Mouse (Mus musculus): ENCODE data around the gene Foxc1. TPM values are rescaled to one million over a fixed set of nuclear protein-coding genes. Genes with fewer than 3 reads are reported as not detected.

Gene Foxc1
- polyA plus RNA-seq (2012; rRNA removed), result 3.7 and 5.2 TPM in 2 replicates

DNA sequence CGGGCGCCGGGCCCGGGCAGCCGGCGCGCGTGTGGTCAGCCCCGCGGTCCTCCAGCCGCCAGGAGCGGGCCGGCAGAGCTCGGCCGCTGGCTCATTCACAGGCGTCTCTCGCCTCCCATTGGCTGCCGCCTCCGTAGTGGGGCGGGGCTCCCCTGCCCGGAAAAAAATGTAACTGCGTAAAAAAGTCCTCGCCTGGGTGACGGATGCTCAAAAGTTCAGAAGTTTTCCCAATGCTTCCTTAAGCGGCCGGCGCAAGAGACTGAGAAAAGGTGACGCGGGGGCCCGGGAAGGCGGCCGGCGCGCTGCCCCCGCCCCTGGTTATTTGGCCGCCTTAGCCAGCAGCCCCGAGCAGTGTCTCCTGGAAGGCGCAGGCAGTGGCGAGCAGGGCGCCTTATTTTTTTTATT lies at the start of gene Foxc1:
Gene Foxc1, plus strand, starts transcription at position 206 of the 405 bp plus-strand sequence.
- DNase-seq, result peak; percentile 95
- no peak for TF ChIP-seq POLR2A (IDR thresholded peaks at IDR 0.05; ENCODE audit: low read depth, low read length)
- no peak for TF ChIP-seq CTCF (conservative IDR thresholded peaks at IDR 0.05; ENCODE audit: insufficient read depth, insufficient read length, low read depth, low read length)
- Histone ChIP-seq H3K27ac (ENCODE audit: insufficient read depth, low read depth, low read length) (peak within 1 kb of the TSS; percentile 65), H3K4me1 (ENCODE audit: control insufficient read depth, insufficient read depth, low read length) (no peaks in the 10 kb centered on the region), H3K4me3 (ENCODE audit: insufficient read depth, low read depth, low read length) (peak within 1 kb of the TSS; percentile 75), H3K36me3 (ENCODE audit: control insufficient read depth, insufficient read depth, low read length) (no peaks in the 10 kb centered on the region), H3K27me3 (replicated peaks; ENCODE audit: control insufficient read depth, insufficient read depth, low read length) (peaks cover 5% of the 10 kb centered on the region; the same call in 1 of the 2 replicates)
- WGBS, result under 1% methylated on average over 39 of the region's 40 CpGs

DNA sequence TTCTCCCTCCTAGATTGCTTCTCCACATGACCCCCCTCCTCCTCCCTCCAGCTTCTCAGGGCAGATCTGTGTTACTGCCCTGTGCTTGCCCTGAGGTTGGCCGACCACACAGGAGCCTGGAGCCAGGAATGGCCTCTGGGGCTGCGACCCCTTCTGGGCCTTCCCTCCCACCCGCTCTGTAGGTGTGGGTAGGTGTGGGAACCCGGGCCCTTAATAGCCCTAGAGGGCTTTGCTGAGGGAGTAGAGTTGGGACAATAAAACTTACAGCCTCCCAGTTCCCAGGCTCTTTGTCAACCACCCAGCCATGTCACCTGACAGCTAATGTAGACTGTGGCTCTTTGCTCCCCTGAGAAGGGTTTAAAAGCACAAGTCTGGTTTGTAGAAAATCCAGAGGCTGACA lies 46.0 kb upstream of the Foxc1 start:
- no peak overlapping the region for H3K27ac ChIP-seq (ENCODE audit: insufficient read depth, low read depth, low read length)
- H3K4me3 ChIP-seq (ENCODE audit: insufficient read depth, low read depth, low read length), result no peak overlapping the region
- TF ChIP-seq CTCF (conservative IDR thresholded peaks at IDR 0.05; ENCODE audit: insufficient read depth, insufficient read length, low read depth, low read length), result no peak
- no peak for TF ChIP-seq POLR2A (IDR thresholded peaks at IDR 0.05; ENCODE audit: low read depth, low read length)
- H3K36me3 ChIP-seq (ENCODE audit: control insufficient read depth, insufficient read depth, low read length), result no peaks in the 10 kb centered on the region
- DNase-seq, result no peak
- WGBS, result 19% methylated on average over 4 of the region's 4 CpGs
- no peaks in the 10 kb centered on the region for H3K4me1 ChIP-seq (ENCODE audit: control insufficient read depth, insufficient read depth, low read length)
- no peaks in the 10 kb centered on the region for H3K27me3 ChIP-seq (replicated peaks; ENCODE audit: control insufficient read depth, insufficient read depth, low read length)

DNA sequence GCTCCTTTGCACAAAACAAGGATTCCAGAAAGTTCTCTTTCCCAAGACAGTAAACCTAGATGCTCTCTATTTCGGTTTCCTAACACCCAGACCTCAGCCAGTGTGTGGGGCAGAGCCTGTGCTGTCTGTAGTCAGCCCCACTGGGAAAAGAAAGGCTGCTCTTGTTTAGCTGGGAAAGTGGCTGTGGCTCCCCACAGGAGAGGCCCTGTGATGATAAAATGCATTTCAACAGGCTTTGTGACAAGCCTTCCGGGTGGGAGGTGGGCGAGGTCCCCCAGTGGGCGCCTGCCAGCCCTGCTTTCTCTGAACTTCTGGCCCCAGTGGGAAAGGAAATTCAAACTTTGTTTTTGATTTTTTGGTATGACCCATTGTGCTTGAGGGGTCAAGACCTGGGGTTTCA lies 45.4 kb upstream of the Foxc1 start:
- no peak overlapping the region for H3K27ac ChIP-seq (ENCODE audit: insufficient read depth, low read depth, low read length)
- no peak for DNase-seq
- H3K4me3 ChIP-seq (ENCODE audit: insufficient read depth, low read depth, low read length), result no peak overlapping the region
- WGBS, result 58% methylated on average over 4 of the region's 4 CpGs
- H3K4me1 ChIP-seq (ENCODE audit: control insufficient read depth, insufficient read depth, low read length), result no peaks in the 10 kb centered on the region
- H3K27me3 ChIP-seq (replicated peaks; ENCODE audit: control insufficient read depth, insufficient read depth, low read length), result no peaks in the 10 kb centered on the region
- TF ChIP-seq CTCF (conservative IDR thresholded peaks at IDR 0.05; ENCODE audit: insufficient read depth, insufficient read length, low read depth, low read length), result no peak
- TF ChIP-seq POLR2A (IDR thresholded peaks at IDR 0.05; ENCODE audit: low read depth, low read length), result no peak
- H3K36me3 ChIP-seq (ENCODE audit: control insufficient read depth, insufficient read depth, low read length), result no peaks in the 10 kb centered on the region

DNA sequence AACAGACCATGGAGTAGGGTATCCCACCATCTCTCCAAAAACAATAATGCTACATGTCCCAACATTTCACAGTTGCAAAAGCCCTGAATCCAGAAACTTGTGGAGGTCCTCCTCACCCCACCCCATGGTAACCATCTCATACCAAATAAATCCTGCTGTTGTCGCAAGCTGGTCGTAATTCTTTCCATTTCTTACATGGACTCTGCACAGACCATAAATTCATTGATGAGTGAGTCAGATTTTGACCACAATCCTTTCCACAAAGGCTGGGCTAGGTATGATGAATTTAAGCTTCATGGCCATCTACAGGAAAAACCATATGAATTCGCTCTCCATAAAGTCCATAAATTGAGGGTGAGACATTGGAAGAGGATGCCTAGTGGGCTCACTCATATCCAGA lies 42.0 kb upstream of the Foxc1 start:
- no peak for DNase-seq
- no peak overlapping the region for H3K27ac ChIP-seq (ENCODE audit: insufficient read depth, low read depth, low read length)
- H3K27me3 ChIP-seq (replicated peaks; ENCODE audit: control insufficient read depth, insufficient read depth, low read length), result peaks cover 1% of the 10 kb centered on the region; the same call in 1 of the 2 replicates
- no peaks in the 10 kb centered on the region for H3K36me3 ChIP-seq (ENCODE audit: control insufficient read depth, insufficient read depth, low read length)
- no peaks in the 10 kb centered on the region for H3K4me1 ChIP-seq (ENCODE audit: control insufficient read depth, insufficient read depth, low read length)
- TF ChIP-seq POLR2A (IDR thresholded peaks at IDR 0.05; ENCODE audit: low read depth, low read length), result no peak
- TF ChIP-seq CTCF (conservative IDR thresholded peaks at IDR 0.05; ENCODE audit: insufficient read depth, insufficient read length, low read depth, low read length), result no peak
- no peak overlapping the region for H3K4me3 ChIP-seq (ENCODE audit: insufficient read depth, low read depth, low read length)
- WGBS, result 72% methylated on average over 3 of the region's 3 CpGs

DNA sequence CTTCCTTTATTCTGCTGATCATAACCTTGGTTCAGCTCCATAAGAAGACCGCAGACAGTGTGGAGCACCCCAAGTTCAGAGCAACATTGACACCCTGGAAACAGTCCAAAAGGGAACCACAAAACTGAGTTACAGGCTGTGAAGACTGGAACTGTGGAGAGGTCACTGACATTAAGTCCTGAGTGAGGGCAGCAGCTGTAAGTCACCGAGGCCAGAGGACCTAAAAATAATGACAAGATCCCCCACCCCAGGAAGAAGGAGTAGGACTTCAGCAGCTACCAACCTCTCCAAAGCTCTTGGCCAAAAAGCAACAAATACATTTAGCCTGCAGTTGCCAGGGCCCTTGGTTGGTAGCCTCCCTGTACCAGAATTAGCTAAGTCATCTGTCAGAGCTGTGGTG lies 40.9 kb upstream of the Foxc1 start:
- TF ChIP-seq CTCF (conservative IDR thresholded peaks at IDR 0.05; ENCODE audit: insufficient read depth, insufficient read length, low read depth, low read length) (no peak), POLR2A (IDR thresholded peaks at IDR 0.05; ENCODE audit: low read depth, low read length) (no peak)
- no peak for DNase-seq
- no peak overlapping the region for H3K27ac ChIP-seq (ENCODE audit: insufficient read depth, low read depth, low read length)
- H3K36me3 ChIP-seq (ENCODE audit: control insufficient read depth, insufficient read depth, low read length), result no peaks in the 10 kb centered on the region
- H3K27me3 ChIP-seq (replicated peaks; ENCODE audit: control insufficient read depth, insufficient read depth, low read length), result peaks cover 1% of the 10 kb centered on the region; the same call in 1 of the 2 replicates
- WGBS, result 63% methylated on average over 2 of the region's 2 CpGs
- H3K4me3 ChIP-seq (ENCODE audit: insufficient read depth, low read depth, low read length), result no peak overlapping the region
- H3K4me1 ChIP-seq (ENCODE audit: control insufficient read depth, insufficient read depth, low read length), result no peaks in the 10 kb centered on the region

DNA sequence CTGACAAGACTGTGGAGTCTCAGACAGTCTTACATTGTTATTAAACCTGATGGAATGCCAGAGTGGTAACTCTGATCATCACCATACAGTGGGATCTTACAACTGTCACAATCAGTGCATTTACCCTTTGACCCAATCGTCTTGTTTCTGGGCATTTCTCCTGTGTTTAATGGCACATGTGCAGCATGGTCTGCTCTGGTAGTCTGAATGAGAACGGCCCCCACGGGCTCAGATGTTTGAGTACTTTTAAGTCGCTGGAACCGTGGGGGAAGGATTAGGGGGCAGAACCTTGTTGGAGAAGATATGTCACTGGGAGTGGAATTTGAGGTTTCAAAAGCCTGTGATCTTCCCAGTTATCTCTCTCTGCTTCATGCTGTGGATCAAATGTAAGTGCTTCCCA lies 33.6 kb upstream of the Foxc1 start:
- Histone ChIP-seq H3K36me3 (ENCODE audit: control insufficient read depth, insufficient read depth, low read length) (no peaks in the 10 kb centered on the region), H3K4me1 (ENCODE audit: control insufficient read depth, insufficient read depth, low read length) (no peaks in the 10 kb centered on the region), H3K27me3 (replicated peaks; ENCODE audit: control insufficient read depth, insufficient read depth, low read length) (peaks cover 1% of the 10 kb centered on the region; the same call in 1 of the 2 replicates), H3K27ac (ENCODE audit: insufficient read depth, low read depth, low read length) (no peak overlapping the region), H3K4me3 (ENCODE audit: insufficient read depth, low read depth, low read length) (no peak overlapping the region)
- WGBS, result 63% methylated on average over 5 of the region's 5 CpGs
- DNase-seq, result no peak
- TF ChIP-seq CTCF (conservative IDR thresholded peaks at IDR 0.05; ENCODE audit: insufficient read depth, insufficient read length, low read depth, low read length) (no peak), POLR2A (IDR thresholded peaks at IDR 0.05; ENCODE audit: low read depth, low read length) (no peak)

DNA sequence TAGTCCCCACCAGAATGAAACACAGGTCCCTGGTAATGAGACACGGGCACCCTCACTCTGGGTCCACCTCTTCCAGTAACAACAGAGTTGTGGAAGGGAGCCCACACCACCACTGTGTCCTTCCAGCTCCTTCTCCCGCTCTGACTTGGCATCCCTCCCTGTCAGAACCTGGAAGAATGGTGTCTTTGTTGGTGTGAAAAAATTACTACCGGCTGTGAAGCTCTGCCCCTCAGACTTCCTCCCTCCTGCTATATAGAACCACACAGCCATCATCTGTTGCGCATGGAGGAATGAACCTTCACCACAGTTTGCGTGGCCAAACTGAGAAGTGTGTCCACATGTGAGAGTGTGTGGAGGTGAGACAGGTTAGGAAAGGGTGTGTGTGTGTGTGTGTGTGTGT lies 30.7 kb upstream of the Foxc1 start:
- H3K4me3 ChIP-seq (ENCODE audit: insufficient read depth, low read depth, low read length), result no peak overlapping the region
- H3K27me3 ChIP-seq (replicated peaks; ENCODE audit: control insufficient read depth, insufficient read depth, low read length), result no peaks in the 10 kb centered on the region
- no peaks in the 10 kb centered on the region for H3K4me1 ChIP-seq (ENCODE audit: control insufficient read depth, insufficient read depth, low read length)
- TF ChIP-seq POLR2A (IDR thresholded peaks at IDR 0.05; ENCODE audit: low read depth, low read length) (no peak), CTCF (conservative IDR thresholded peaks at IDR 0.05; ENCODE audit: insufficient read depth, insufficient read length, low read depth, low read length) (no peak)
- no peak overlapping the region for H3K27ac ChIP-seq (ENCODE audit: insufficient read depth, low read depth, low read length)
- H3K36me3 ChIP-seq (ENCODE audit: control insufficient read depth, insufficient read depth, low read length), result no peaks in the 10 kb centered on the region
- DNase-seq, result no peak
- 72% methylated on average over 5 of the region's 5 CpGs for WGBS

All from kidney, adult 2 months (tissue).